Mouse (Mus musculus) left cerebral cortex, postnatal 25 days (tissue): ENCODE results near the gene Gm5039. TPM values are rescaled to one million over a fixed set of nuclear protein-coding genes. Genes with fewer than 3 reads are reported as not detected.
"Not testable (repeated sequence)": the region's sequence is repeated elsewhere in the genome, so short reads cannot be mapped to it uniquely, and the experiment has no call there.

Source experiments
- DNase-seq, 2 experiments: peaks; one replicate each; pipeline ENCODE4 v3.0.0; 2022; ENCODE audit warnings: low spot score in 2 of 2, mixed read lengths in 1 of 2
- intact Hi-C: fragments of 180-260 bp; cut with DNase I; formaldehyde crosslinking; loops from one replicate; pipeline ENCODE4 v1.15.1; 2025
- total RNA-seq, 2 experiments: library from RNA; stranded (reverse); gene quantifications; 2 replicates each; pipeline ENCODE4 v1.2.3; 2021

Gene Gm5039
- not detected for total RNA-seq

DNA sequence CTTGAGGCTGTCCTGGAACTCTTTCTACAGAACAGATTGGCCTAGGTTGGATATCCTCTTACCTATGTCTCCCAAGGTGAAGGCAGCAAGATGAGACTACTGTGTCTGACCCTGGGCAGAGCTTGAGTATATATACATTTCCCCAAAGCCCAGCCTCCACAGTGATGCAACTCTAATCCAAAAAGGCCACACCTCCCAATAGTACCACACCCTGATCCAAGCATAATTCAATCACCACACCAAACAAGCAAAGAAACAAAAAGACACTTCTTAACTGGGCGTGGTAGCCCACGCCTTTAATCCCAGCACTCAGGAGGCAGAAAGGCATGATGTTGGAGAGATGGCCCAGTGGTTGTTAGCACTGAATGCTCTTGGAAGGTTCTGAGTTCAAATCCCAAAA lies at the start of gene Gm5039:
Gene Gm5039 (minus strand): TSS at position 101 of the 400 bp plus-strand sequence.
- DNase-seq, intact Hi-C loops: not testable (repeated sequence)

DNA sequence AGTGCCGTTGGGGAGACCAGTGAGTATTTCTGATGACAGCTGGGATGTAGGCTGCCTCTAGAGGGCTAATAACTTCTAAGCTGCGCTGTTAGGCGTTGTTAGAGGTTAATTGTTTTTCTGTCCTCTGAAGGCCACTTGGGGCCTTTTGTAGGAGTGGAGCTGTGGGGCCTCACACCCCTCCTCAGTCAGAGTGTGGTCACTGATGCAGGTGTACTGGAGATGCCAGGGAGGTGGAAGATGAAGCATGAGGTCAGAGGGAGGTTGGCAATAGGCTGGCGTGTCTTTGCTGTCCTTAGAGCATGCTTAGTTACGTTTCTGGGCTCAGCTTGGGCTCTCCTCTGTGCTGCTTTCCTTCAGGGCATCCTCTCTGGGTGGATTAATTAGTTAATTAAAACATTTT lies 48.2 kb upstream of the Gm5039 start:
- DNase-seq: no peak
- intact Hi-C loops: no loop called here

DNA sequence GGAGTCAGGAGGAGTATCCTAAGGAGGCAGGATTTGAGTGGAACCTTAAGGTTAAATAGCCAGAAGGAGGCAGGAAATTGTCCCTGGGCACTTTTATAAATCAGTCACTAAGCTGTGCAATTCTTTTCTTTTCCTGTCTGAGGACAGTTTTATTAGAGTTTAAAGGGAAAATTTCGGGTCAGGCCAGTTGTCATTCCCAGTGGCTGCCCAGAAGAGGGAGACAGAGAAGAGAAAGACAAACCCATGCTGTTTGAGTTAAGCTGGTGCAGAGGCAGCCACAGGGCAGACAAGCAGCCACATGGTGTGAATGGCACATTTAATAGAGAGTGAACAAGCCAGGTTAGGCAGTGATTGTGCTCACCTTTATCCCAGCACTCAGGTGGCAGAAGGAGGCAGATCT lies 46.5 kb upstream of the Gm5039 start:
- intact Hi-C loops: not testable (repeated sequence)

DNA sequence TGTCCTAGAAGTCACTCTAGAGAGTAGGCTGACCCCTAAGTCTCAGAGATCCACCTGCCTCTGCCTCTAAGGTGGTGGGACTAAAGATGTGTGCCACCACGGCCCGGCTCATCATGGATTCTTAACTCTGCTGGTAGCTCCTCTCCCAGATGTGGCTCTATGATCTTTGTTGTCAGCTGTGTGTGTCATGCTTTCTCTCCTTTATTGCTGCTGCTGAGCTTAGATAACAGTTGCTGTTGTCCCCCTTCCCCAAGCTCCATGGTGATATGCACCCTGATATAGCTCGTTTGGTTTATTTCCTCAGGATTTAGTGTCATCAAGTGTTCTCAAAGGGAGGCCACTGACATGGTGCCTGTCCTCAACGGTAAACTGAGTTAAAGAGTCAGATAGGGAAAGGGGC lies 45.9 kb upstream of the Gm5039 start:
- DNase-seq, intact Hi-C loops: not testable (repeated sequence)

More for the DNA sequence above, 46.5 kb upstream of the Gm5039 start:
- DNase-seq: not testable (repeated sequence)

DNA sequence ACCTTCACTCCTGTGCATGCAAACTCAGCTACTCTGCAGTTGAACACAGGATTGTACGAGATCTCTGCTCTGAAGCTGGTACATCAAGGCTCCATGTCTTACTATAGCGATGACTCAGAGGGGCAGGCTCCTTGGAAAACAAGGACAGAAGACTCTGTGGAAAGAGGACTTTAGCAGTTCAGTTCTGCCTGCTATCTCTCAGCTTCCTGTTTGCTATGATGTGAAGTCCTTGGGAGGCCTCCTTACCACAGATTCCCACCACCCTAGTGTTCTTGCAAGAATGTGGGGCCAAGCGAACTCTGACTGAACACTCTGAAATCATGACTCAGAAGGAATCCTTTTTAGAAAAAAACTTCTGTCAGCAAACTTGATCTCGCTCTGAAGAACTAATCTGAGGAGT lies 44.8 kb upstream of the Gm5039 start:
- peak in 1 of 2 experiments; percentile 51 for DNase-seq
- intact Hi-C loops: no loop called here

DNA sequence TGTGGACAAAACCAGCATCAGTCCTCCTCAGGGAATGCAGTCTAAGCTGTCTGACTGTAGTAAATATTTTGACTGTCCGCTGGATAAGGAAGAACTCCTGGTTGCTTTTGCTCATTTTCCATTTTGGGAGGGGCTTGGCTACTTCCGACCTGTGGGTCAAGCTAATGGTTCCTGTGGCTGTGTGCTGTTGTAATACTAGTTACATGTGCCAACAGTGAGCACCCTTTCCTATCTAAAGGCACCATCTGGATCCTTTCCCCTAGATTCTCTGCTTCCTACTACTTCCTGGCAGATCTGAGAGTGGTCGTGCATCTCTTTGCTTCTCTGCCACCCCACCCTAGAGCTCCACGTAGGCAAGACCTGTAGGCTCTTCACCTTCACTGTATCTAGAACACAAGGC lies 43.8 kb upstream of the Gm5039 start:
- intact Hi-C loops: no loop called here
- DNase-seq: no peak

DNA sequence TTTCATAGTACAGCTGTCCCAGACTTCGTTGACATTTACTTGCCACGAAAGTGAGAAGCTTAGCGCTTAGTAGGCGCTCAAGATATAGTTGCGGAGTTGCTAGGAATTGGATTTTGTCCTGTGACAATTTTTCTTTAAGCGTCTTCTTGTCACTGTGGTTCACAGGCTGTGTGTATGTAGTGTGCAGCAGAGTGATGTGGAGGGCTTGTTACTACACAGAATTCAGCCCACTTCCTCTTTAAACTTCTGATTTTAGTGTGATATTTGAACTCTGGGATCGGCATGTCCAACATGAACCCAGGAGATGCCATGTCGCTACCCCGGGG lies 37.3 kb upstream of the Gm5039 start:
- intact Hi-C loops: no loop called here
- DNase-seq: no peak

DNA sequence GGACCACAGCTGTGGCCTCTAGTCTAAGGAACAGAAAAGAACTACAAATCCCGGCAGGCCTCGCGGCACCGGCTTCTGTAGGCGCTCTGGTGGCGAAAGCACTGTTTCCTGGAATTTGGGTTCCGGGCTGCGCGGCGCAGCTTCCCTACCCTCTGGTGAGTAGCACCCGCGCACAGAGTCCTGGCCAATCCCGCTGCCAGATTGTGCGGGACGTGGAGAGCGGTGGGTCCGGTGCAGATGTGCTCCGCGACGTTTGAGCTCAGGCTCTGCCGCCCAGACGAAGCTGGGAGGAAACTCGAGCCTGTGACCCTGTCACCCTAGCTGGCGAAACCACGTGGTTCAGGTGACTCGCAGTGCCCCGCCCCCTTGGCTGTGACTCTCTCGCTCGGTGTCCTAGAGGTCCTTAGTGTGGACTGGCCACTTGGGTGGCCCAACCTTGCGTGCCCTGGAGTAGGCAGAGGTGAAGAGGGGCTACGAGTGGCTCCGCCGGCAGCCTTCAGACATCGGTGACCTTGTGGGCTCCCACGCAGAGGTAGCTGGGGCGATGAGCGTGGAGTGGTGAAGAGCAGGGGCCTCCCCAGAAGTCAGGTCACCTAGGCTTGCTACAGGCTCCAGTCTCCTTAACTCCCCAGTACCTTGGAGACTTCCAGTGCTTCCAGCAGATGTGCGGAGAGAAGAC lies 36.8 kb upstream of the Gm5039 start, which contains the start of gene Adck1:
Gene Adck1 (plus strand): TSS at position 114 of the 679 bp plus-strand sequence.
- peak; percentile 96 to 97 for DNase-seq
- intact Hi-C loops: no loop called here

DNA sequence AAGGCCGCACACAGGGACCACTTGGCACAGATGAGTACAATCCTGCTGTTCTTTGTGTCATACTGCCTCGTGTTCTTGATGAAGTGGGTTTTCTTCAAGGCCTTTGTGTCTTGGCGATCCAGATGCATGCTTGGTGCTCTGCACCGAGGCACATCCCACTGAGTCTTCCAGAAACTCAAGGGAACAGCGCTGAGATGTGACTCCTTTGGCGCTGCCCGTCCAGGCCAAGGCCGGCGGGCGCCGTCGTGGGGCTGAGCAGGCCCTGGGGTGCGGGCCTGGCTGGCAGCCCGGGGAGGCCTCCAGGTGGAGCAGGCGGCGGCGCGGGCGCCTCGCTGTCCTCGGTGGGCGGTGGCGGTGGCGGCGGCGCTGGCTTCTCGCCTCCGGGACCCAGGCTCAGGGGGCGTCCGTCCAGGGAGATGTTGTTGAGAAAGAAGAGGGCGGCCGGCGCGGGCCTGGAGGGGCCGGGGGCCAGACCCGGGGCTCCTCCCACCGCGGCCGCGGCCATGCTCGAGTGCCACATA lies 30.4 kb upstream of the Gm5039 start:
- no peak for DNase-seq
- intact Hi-C loops: no loop called here

DNA sequence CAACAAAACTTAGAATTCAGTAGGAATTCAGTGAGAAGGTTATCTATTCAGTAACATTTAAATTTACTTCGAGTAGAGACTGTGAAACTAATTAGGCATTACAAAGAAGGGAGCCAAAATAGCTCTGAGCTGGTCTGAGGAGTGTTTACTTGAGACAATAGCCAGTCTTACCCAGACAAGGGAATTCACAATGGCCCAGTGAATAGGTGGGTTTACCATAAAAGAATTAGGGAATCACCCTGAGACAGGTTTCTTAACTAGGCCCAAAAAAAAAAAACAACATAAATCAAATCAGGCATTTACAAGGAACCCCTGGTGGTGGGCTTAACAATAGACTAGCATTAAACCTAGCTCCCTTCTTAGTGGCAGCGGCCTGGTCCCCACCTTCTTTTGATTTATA lies 17.5 kb upstream of the Gm5039 start:
- intact Hi-C loops, DNase-seq: not testable (repeated sequence)

DNA sequence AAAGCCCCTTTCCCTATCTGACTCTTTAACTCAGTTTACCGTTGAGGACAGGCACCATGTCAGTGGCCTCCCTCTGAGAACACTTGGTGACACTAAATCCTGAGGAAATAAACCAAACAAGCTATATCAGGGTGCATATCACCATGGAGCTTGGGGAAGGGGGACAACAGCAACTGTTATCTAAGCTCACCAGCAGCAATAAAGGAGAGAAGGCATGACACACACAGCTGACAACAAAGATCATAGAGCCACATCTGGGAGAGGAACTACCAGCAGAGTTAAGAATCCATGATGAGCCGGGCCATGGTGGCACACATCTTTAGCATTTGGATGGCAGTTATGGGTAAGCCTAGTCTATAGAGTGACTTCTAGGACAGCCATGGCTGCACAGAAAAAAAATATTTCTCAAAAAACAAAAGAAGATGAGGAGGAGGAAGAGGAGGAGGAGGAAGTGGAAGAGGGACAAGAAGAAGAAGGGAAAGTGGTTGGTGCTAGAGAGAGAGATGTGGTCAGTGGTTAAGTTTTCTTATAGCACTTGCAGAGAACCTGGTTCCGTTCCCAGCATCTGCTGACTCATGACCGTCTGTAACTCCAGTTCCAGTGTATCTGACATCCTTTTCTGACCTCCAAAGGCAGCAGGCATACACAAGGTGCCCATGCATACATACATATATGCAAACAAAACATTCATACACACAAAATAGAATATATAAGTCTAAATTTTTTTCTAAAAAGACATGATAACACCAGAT lies 13.0 kb upstream of the Gm5039 start:
- intact Hi-C loops: loop anchor here (5.0 to 10.0 kb wide), 2 partner anchors 222 to 295 kb away; no protein-coding TSS in a partner anchor
- DNase-seq: not testable (repeated sequence)

DNA sequence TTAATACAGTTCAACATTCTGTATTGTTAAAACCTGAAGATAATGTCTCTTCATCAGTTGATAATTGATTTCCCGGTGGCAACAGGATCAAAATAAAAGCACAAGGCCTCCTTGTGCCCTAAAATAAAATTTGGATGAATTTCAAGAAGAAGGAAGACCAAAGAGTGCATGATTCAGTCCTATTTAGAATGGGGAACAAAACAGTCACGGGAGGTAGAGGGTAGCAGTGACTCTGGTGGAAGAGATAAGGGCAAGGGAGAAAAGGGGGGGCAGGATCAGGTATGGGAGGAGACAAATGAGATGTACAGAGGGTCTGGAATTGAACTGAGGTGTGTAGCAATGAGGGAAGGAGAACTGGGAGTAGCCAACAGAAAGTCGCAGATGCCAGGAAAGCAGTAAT lies 9.3 kb downstream of the Gm5039 start:
- intact Hi-C loops: no loop called here
- no peak for DNase-seq

DNA sequence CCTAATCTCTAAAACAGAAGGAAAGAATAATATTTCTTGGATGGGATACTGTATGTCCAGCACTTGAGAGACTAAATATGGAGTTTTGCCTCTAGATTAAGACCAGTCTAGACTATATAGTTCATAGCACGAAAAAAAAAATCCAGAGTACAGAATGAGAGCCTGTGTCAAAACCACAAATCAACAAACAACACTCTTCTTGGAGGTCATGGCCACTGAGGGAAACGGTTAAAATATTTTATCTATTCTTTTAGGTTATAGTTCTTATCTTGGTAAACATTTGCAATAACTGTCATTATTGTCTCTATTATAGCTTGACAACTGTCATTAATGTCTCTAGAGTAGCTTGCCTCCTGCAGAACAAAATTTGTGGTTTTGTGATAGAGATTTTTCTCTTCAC lies 26.7 kb downstream of the Gm5039 start:
- intact Hi-C loops, DNase-seq: not testable (repeated sequence)

DNA sequence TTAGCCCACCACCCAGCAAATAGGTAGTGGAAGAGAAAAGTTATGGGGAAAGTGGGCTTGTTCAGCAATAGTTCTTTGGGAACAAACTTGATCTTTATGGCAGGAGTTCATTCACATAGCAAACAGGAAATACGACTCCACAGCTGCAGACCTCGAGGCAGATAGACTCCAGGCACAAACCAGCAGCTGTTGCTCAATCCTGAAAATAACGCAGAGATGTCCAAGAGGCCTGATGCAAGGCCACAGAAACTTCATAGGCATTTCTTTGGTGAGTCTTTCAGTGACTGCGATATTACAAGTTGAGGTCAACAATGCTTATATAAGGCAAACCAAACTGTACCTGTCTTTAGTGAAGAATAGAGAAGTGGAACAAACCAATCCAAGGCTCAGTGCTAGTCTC lies 30.7 kb downstream of the Gm5039 start:
- intact Hi-C loops, DNase-seq: not testable (repeated sequence)

DNA sequence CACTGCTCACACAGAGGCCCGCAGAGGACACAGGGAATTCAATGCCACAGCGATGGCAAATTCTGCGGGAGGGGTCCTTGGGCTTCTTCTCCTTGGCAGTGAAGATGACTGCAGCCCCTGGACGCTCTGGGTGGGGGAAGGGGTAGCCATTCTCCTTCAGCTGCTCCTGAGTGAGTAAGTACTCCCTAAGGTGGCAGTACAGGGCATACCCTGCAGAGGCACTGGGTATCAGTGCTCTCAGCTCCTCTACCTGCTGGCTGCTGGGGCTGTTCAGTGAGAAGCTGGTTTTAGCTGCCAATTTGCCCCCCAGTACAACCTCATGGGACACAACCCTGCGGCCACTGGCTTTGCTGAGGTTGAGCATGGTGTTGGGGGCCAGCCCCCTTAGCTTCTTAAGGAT lies 38.6 kb downstream of the Gm5039 start:
- intact Hi-C loops, DNase-seq: not testable (repeated sequence)

DNA sequence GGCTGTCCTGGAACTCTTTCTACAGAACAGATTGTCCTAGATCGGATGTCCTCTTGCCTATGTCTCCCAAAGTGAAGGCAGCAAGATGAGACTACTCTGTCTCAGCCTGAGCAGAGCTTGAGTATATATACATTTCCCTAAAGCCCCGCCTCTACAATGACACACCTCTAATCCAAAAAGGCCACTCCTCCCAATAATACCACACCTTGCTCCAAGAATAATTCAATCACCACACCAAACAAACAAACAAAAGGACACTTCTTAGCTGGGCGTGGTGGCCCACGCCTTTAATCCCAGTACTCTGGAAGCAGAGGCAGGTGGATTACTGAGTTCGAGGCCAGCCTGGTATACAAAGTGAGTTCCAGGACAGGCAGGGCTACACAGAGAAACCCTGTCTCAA lies 49.4 kb downstream of the Gm5039 start, which contains the start of gene Gm5662:
Gene Gm5662 (minus strand): TSS at position 101 of the 400 bp plus-strand sequence.
- intact Hi-C loops, DNase-seq: not testable (repeated sequence)

Other genes with a start within 250 kb of the Gm5039 start
- gene Gm16368, start 240.3 kb downstream of the Gm5039 start, total RNA-seq: not detected
- gene Gm10436, start 141.9 kb downstream of the Gm5039 start, total RNA-seq: not detected
- not detected for gene Gm8332, start 73.9 kb downstream of the Gm5039 start, total RNA-seq
- not detected for gene Gm5662, start 49.5 kb downstream of the Gm5039 start, total RNA-seq
- 10 to 100 TPM; 28.6 to 32.9 TPM for gene Adck1, start 36.5 kb upstream of the Gm5039 start, total RNA-seq